Mouse (Mus musculus): ENCODE results near the gene Mpz. TPM values are rescaled to one million over a fixed set of nuclear protein-coding genes. Genes with fewer than 3 reads are reported as not detected.
"Not testable (repeated sequence)": the region's sequence is repeated elsewhere in the genome, so short reads cannot be mapped to it uniquely, and the experiment has no call there.

Mpz gene
- total RNA-seq, 1 experiment = 0.36 TPM

GRCm38 (mm10) chr1:171129251-171129650, 21.3 kb upstream of the Mpz start:
- H3K4me1 ChIP-seq (ENCODE audit: control insufficient read depth in 2 of 2, insufficient read depth in 2 of 2, low read length in 2 of 2, poor library complexity in 1 of 2) = peaks cover 3 to 8% of the 10 kb centered on the region in 2 experiments; a peak in 3 of 4 replicates
- H3K27ac ChIP-seq (ENCODE audit: insufficient read depth, low read depth, low read length, poor library complexity, severe bottlenecking) = no peak overlapping the region
- no peak for DNase-seq (ENCODE audit: low read depth, low spot score)
- TF ChIP-seq ZC3H11A (IDR thresholded peaks at IDR 0.05; ENCODE audit: borderline replicate concordance, low read depth, low read length) (no peak), MAFK (IDR thresholded peaks at IDR 0.05; ENCODE audit: insufficient read depth, low read depth, low read length) (no peak), CHD2 (IDR thresholded peaks at IDR 0.05; ENCODE audit: low read depth, low read length) (no peak)
- in situ Hi-C loops (cut with MboI; ENCODE audit: low sequenced_read_pairs in 2 of 2, unreplicated experiment in 2 of 2) = no loop called here
- H3K4me3 ChIP-seq (ENCODE audit: insufficient read depth in 1 of 2, low read depth in 1 of 2, low read length in 2 of 2, poor library complexity in 1 of 2, severe bottlenecking in 1 of 2) = peak overlapping the region in 1 of 2 experiments; percentile 55; a peak in 3 of 4 replicates
- peaks cover 13% of the 10 kb centered on the region; the same call in 1 of the 2 replicates for H3K36me3 ChIP-seq (ENCODE audit: control insufficient read depth, insufficient read depth, low read length, poor library complexity, severe bottlenecking)
- no peaks in the 10 kb centered on the region for H3K9me3 ChIP-seq (ENCODE audit: control insufficient read depth, insufficient read depth, low read depth, low read length)
- H3K9ac ChIP-seq (ENCODE audit: insufficient read depth, low read depth, low read length, poor library complexity, severe bottlenecking) = peak overlapping the region; percentile 59; the same call in 1 of the 2 replicates

GRCm38 (mm10) chr1:171130971-171131370, 19.5 kb upstream of the Mpz start:
- Histone ChIP-seq H3K9ac (ENCODE audit: insufficient read depth, low read depth, low read length, poor library complexity, severe bottlenecking) (no peak overlapping the region), H3K27ac (ENCODE audit: insufficient read depth, low read depth, low read length, poor library complexity, severe bottlenecking) (no peak overlapping the region), H3K4me1 (ENCODE audit: control insufficient read depth in 2 of 2, insufficient read depth in 2 of 2, low read length in 2 of 2, poor library complexity in 1 of 2) (peaks cover 8 to 11% of the 10 kb centered on the region in 2 experiments; a peak in 3 of 4 replicates), H3K36me3 (ENCODE audit: control insufficient read depth, insufficient read depth, low read length, poor library complexity, severe bottlenecking) (peaks cover 13% of the 10 kb centered on the region; the same call in 1 of the 2 replicates), H3K4me3 (ENCODE audit: insufficient read depth in 1 of 2, low read depth in 1 of 2, low read length in 2 of 2, poor library complexity in 1 of 2, severe bottlenecking in 1 of 2) (no peak overlapping the region), H3K9me3 (ENCODE audit: control insufficient read depth, insufficient read depth, low read depth, low read length) (no peaks in the 10 kb centered on the region)
- DNase-seq (ENCODE audit: low read depth, low spot score) = no peak
- in situ Hi-C loops (cut with MboI; ENCODE audit: low sequenced_read_pairs in 2 of 2, unreplicated experiment in 2 of 2) = no loop called here
- no peak for TF ChIP-seq ZNF384 (IDR thresholded peaks at IDR 0.05; ENCODE audit: low read depth, low read length)
- TF ChIP-seq HCFC1 (IDR thresholded peaks at IDR 0.05; ENCODE audit: borderline replicate concordance, insufficient read depth, low read length) = no peak
- no peak for TF ChIP-seq MAFK (IDR thresholded peaks at IDR 0.05; ENCODE audit: insufficient read depth, low read depth, low read length)
- TF ChIP-seq CHD2 (IDR thresholded peaks at IDR 0.05; ENCODE audit: low read depth, low read length) = no peak
- no peak for TF ChIP-seq ZC3H11A (IDR thresholded peaks at IDR 0.05; ENCODE audit: borderline replicate concordance, low read depth, low read length)

GRCm38 (mm10) chr1:171135600-171135999, 14.9 kb upstream of the Mpz start:
- Histone ChIP-seq H3K4me1 (ENCODE audit: control insufficient read depth in 2 of 2, insufficient read depth in 2 of 2, low read length in 2 of 2, poor library complexity in 1 of 2) (peaks cover 6 to 12% of the 10 kb centered on the region in 2 experiments; a peak in 3 of 4 replicates), H3K9ac (ENCODE audit: insufficient read depth, low read depth, low read length, poor library complexity, severe bottlenecking) (no peak overlapping the region), H3K36me3 (ENCODE audit: control insufficient read depth, insufficient read depth, low read length, poor library complexity, severe bottlenecking) (peaks cover 4% of the 10 kb centered on the region), H3K27ac (ENCODE audit: insufficient read depth, low read depth, low read length, poor library complexity, severe bottlenecking) (no peak overlapping the region; the same call in 1 of the 2 replicates), H3K9me3 (ENCODE audit: control insufficient read depth, insufficient read depth, low read depth, low read length) (no peaks in the 10 kb centered on the region), H3K4me3 (ENCODE audit: insufficient read depth in 1 of 2, low read depth in 1 of 2, low read length in 2 of 2, poor library complexity in 1 of 2, severe bottlenecking in 1 of 2) (no peak overlapping the region)
- no peak for DNase-seq (ENCODE audit: low read depth, low spot score)
- in situ Hi-C loops (cut with MboI; ENCODE audit: low sequenced_read_pairs in 2 of 2, unreplicated experiment in 2 of 2) = no loop called here
- TF ChIP-seq CHD2 (IDR thresholded peaks at IDR 0.05; ENCODE audit: low read depth, low read length) (no peak), HCFC1 (IDR thresholded peaks at IDR 0.05; ENCODE audit: borderline replicate concordance, insufficient read depth, low read length) (no peak), MAFK (IDR thresholded peaks at IDR 0.05; ENCODE audit: insufficient read depth, low read depth, low read length) (no peak), ZNF384 (IDR thresholded peaks at IDR 0.05; ENCODE audit: low read depth, low read length) (no peak), ZC3H11A (IDR thresholded peaks at IDR 0.05; ENCODE audit: borderline replicate concordance, low read depth, low read length) (no peak)

GRCm38 (mm10) chr1:171137486-171138155, 12.9 kb upstream of the Mpz start:
- H3K9ac ChIP-seq (ENCODE audit: insufficient read depth, low read depth, low read length, poor library complexity, severe bottlenecking); in situ Hi-C loops (cut with MboI; ENCODE audit: low sequenced_read_pairs in 2 of 2, unreplicated experiment in 2 of 2); H3K36me3 ChIP-seq (ENCODE audit: control insufficient read depth, insufficient read depth, low read length, poor library complexity, severe bottlenecking): not testable (repeated sequence)

GRCm38 (mm10) chr1:171142981-171143380, 7.5 kb upstream of the Mpz start:
- DNase-seq (ENCODE audit: low read depth, low spot score); H3K27ac ChIP-seq (ENCODE audit: insufficient read depth, low read depth, low read length, poor library complexity, severe bottlenecking); H3K9me3 ChIP-seq (ENCODE audit: control insufficient read depth, insufficient read depth, low read depth, low read length); H3K4me3 ChIP-seq (ENCODE audit: insufficient read depth in 1 of 2, low read depth in 1 of 2, low read length in 2 of 2, poor library complexity in 1 of 2, severe bottlenecking in 1 of 2); H3K4me1 ChIP-seq (ENCODE audit: control insufficient read depth in 2 of 2, insufficient read depth in 2 of 2, low read length in 2 of 2, poor library complexity in 1 of 2); H3K36me3 ChIP-seq (ENCODE audit: control insufficient read depth, insufficient read depth, low read length, poor library complexity, severe bottlenecking); H3K9ac ChIP-seq (ENCODE audit: insufficient read depth, low read depth, low read length, poor library complexity, severe bottlenecking): not testable (repeated sequence)
- in situ Hi-C loops (cut with MboI; ENCODE audit: low sequenced_read_pairs in 2 of 2, unreplicated experiment in 2 of 2) = loop anchor here (5.0 kb wide), 1 partner anchor 279 kb away; no protein-coding TSS in a partner anchor

More at GRCm38 (mm10) chr1:171137486-171138155, 12.9 kb upstream of the Mpz start:
- Histone ChIP-seq H3K4me1 (ENCODE audit: control insufficient read depth in 2 of 2, insufficient read depth in 2 of 2, low read length in 2 of 2, poor library complexity in 1 of 2) (peaks cover 6 to 12% of the 10 kb centered on the region in 2 experiments; a peak in 3 of 4 replicates), H3K27ac (ENCODE audit: insufficient read depth, low read depth, low read length, poor library complexity, severe bottlenecking) (peak overlapping the region; percentile 95; the same call in 1 of the 2 replicates)
- DNase-seq (ENCODE audit: low read depth, low spot score); H3K9me3 ChIP-seq (ENCODE audit: control insufficient read depth, insufficient read depth, low read depth, low read length); H3K4me3 ChIP-seq (ENCODE audit: insufficient read depth in 1 of 2, low read depth in 1 of 2, low read length in 2 of 2, poor library complexity in 1 of 2, severe bottlenecking in 1 of 2): not testable (repeated sequence)
